Mouse (Mus musculus) stomach, embryonic 16.5 days (tissue): ENCODE data around the gene Gm29133. TPM values are rescaled to one million over a fixed set of nuclear protein-coding genes. Genes with fewer than 3 reads are reported as not detected.

Experiments
- ATAC-seq: fragments of 200-750 bp; cut with Nextera tagmentation; 2 replicates; pipeline ENCODE4 v1.8.0; 2017; ENCODE audit warnings: moderate number of reproducible peaks, moderate TSS enrichment; ENCODE audit not compliant: insufficient read depth, low FRiP score
- H3K27ac ChIP-seq: fragments of 300-500 bp; sonication (generic); 2 replicates; pipeline ENCODE4 v1.5.1; 2014; ENCODE audit warnings: low read length
- H3K27me3 ChIP-seq: fragments of 300-500 bp; sonication (generic); 2 replicates; pipeline ENCODE4 v1.6.1; 2014; ENCODE audit warnings: low read length, control low read depth, mixed read lengths; ENCODE audit not compliant: control insufficient read depth, insufficient read depth
- H3K36me3 ChIP-seq: fragments of 300-500 bp; sonication (generic); 2 replicates; pipeline ENCODE4 v1.6.1; 2014; ENCODE audit warnings: low read length; ENCODE audit not compliant: control insufficient read depth, insufficient read depth
- H3K4me1 ChIP-seq: fragments of 300-500 bp; sonication (generic); 2 replicates; pipeline ENCODE4 v1.6.1; 2014; ENCODE audit warnings: low read length, control low read depth, mixed read lengths; ENCODE audit not compliant: control insufficient read depth, insufficient read depth
- H3K4me2 ChIP-seq: fragments of 300-500 bp; sonication (generic); 2 replicates; pipeline ENCODE4 v1.6.1; 2014; ENCODE audit warnings: low read depth, low read length, mixed read lengths
- H3K4me3 ChIP-seq: fragments of 300-500 bp; sonication (generic); replicated peaks from 2 replicates; pipeline ENCODE4 v1.5.1; 2014; ENCODE audit warnings: mild to moderate bottlenecking, low read length
- H3K9ac ChIP-seq: fragments of 300-500 bp; sonication (generic); 2 replicates; pipeline ENCODE4 v1.6.1; 2014; ENCODE audit warnings: low read length
- H3K9me3 ChIP-seq: fragments of 300-500 bp; sonication (generic); replicated peaks from 2 replicates; pipeline ENCODE4 v1.6.1; 2016; ENCODE audit warnings: low read length, control low read depth; ENCODE audit not compliant: control insufficient read depth
- WGBS: fragments of 180-500 bp; shearing (Covaris S2); extraction: QIAGEN DNeasy Blood & Tissue Kit; methylation state at CpG from one replicate; pipeline ENCODE4 v1.1.7; 2014; 5-methylcytosine and 5-hydroxymethylcytosine counted together
- polyA plus RNA-seq: library from polyadenylated mRNA; unstranded; fragments of >200 nt; fragmentation: Nextera tagmentation; extraction: Ambion mirVana; gene quantifications from 2 replicates; pipeline ENCODE4 v1.2.1, GENCODE M21; 2015

Gene Gm29133
- polyA plus RNA-seq, 1 experiment from 2014 or later: not detected

- Histone ChIP-seq H3K4me3 (no peak overlapping the region), H3K27me3 (no peaks in the 10 kb centered on the region), H3K4me1 (no peaks in the 10 kb centered on the region), H3K9ac (no peak overlapping the region), H3K27ac (no peak overlapping the region), H3K9me3 (no peaks in the 10 kb centered on the region), H3K4me2 (no peak overlapping the region), H3K36me3 (no peaks in the 10 kb centered on the region)
- ATAC-seq: no peak
- 42% methylated on average over 2 of the region's 2 CpGs for WGBS
Measured at GRCm38 (mm10) chr3:75763351-75763750, 15.4 kb downstream of the Gm29133 start.

- no peaks in the 10 kb centered on the region for H3K36me3 ChIP-seq
- no peak overlapping the region for H3K9ac ChIP-seq
- no peak overlapping the region for H3K4me2 ChIP-seq
- H3K4me1 ChIP-seq: no peaks in the 10 kb centered on the region
- no peak overlapping the region for H3K27ac ChIP-seq
- no peak overlapping the region for H3K4me3 ChIP-seq
- ATAC-seq: no peak
- WGBS: 66% methylated on average over 2 of the region's 2 CpGs
- no peaks in the 10 kb centered on the region for H3K9me3 ChIP-seq
- H3K27me3 ChIP-seq: no peaks in the 10 kb centered on the region
Measured at GRCm38 (mm10) chr3:75774253-75774652, 26.3 kb downstream of the Gm29133 start.

- no peak overlapping the region for H3K4me2 ChIP-seq
- ATAC-seq: no peak; the same call in 1 of the 2 replicates
- H3K36me3 ChIP-seq: no peaks in the 10 kb centered on the region
- no peak overlapping the region for H3K9ac ChIP-seq
- no peaks in the 10 kb centered on the region for H3K27me3 ChIP-seq
- H3K9me3 ChIP-seq: no peaks in the 10 kb centered on the region
- H3K4me3 ChIP-seq: no peak overlapping the region
- no peaks in the 10 kb centered on the region for H3K4me1 ChIP-seq
- H3K27ac ChIP-seq: no peak overlapping the region
Measured at GRCm38 (mm10) chr3:75808001-75808400, 60.0 kb downstream of the Gm29133 start.

GRCm38 (mm10) chr3:75823934-75824333 is 75.9 kb downstream of the Gm29133 start:
- H3K9me3 ChIP-seq: no peaks in the 10 kb centered on the region
- no peak for ATAC-seq
- no peak overlapping the region for H3K27ac ChIP-seq
- no peak overlapping the region for H3K9ac ChIP-seq
- 71% methylated on average over 1 of the region's 1 CpGs for WGBS
- no peaks in the 10 kb centered on the region for H3K27me3 ChIP-seq
- no peak overlapping the region for H3K4me3 ChIP-seq
- H3K4me1 ChIP-seq: no peaks in the 10 kb centered on the region
- H3K36me3 ChIP-seq: no peaks in the 10 kb centered on the region
- H3K4me2 ChIP-seq: no peak overlapping the region

GRCm38 (mm10) chr3:75824458-75824857 is 76.5 kb downstream of the Gm29133 start:
- H3K27me3 ChIP-seq: no peaks in the 10 kb centered on the region
- no peak overlapping the region for H3K27ac ChIP-seq
- no peaks in the 10 kb centered on the region for H3K4me1 ChIP-seq
- H3K36me3 ChIP-seq: no peaks in the 10 kb centered on the region
- no peak overlapping the region for H3K4me2 ChIP-seq
- no peak overlapping the region for H3K9ac ChIP-seq
- ATAC-seq: no peak
- no peak overlapping the region for H3K4me3 ChIP-seq
- H3K9me3 ChIP-seq: no peaks in the 10 kb centered on the region
- WGBS: 41% methylated on average over 1 of the region's 1 CpGs

- no peak for ATAC-seq
- H3K27me3 ChIP-seq: no peaks in the 10 kb centered on the region
- no peaks in the 10 kb centered on the region for H3K9me3 ChIP-seq
- no peaks in the 10 kb centered on the region for H3K36me3 ChIP-seq
- no peak overlapping the region for H3K9ac ChIP-seq
- no peak overlapping the region for H3K4me2 ChIP-seq
- no peak overlapping the region for H3K27ac ChIP-seq
- no peak overlapping the region for H3K4me3 ChIP-seq
- WGBS: 76% methylated on average over 2 of the region's 2 CpGs
- no peaks in the 10 kb centered on the region for H3K4me1 ChIP-seq
Measured at GRCm38 (mm10) chr3:75834827-75835226, 86.8 kb downstream of the Gm29133 start.

GRCm38 (mm10) chr3:75835286-75835967 is 87.4 kb downstream of the Gm29133 start:
- H3K27me3 ChIP-seq: no peaks in the 10 kb centered on the region
- H3K9me3 ChIP-seq: no peaks in the 10 kb centered on the region
- no peak overlapping the region for H3K4me2 ChIP-seq
- H3K36me3 ChIP-seq: no peaks in the 10 kb centered on the region
- H3K9ac ChIP-seq: no peak overlapping the region
- H3K4me3 ChIP-seq: no peak overlapping the region
- 55% methylated on average over 5 of the region's 5 CpGs for WGBS
- no peak overlapping the region for H3K27ac ChIP-seq
- 0 out of 2 replicates have a peak, but pooled peaks have one; percentile 53 for ATAC-seq
- H3K4me1 ChIP-seq: no peaks in the 10 kb centered on the region

Other genes with a start within 250 kb of the Gm29133 start
- 80.6 and 88.3 TPM in 2 replicates for gene Pdcd10, start 191.3 kb upstream of the Gm29133 start, polyA plus RNA-seq
- gene Serpini1, start 190.7 kb upstream of the Gm29133 start, polyA plus RNA-seq: 19.5 and 21.2 TPM in 2 replicates
- gene Golim4, start 208.8 kb downstream of the Gm29133 start, polyA plus RNA-seq: 70.0 and 77.6 TPM in 2 replicates